Mouse (Mus musculus) megakaryocyte, embryonic 14.5 days (primary cell): ENCODE results near the gene Pth. TPM values are rescaled to one million over a fixed set of nuclear protein-coding genes. Genes with fewer than 3 reads are reported as not detected.

Source experiments
- H3K27me3 ChIP-seq: replicated peaks from 2 replicates; pipeline ENCODE3; 2012; ENCODE audit warnings: inconsistent platforms
- H3K36me3 ChIP-seq: replicated peaks from 2 replicates; pipeline ENCODE3; 2012; ENCODE audit warnings: low read length, inconsistent platforms, mixed read lengths
- H3K4me1 ChIP-seq: 2 replicates; pipeline ENCODE4 v1.6.1; 2012; ENCODE audit warnings: inconsistent platforms
- H3K4me3 ChIP-seq: replicated peaks from 2 replicates; pipeline ENCODE3; 2012; ENCODE audit warnings: moderate library complexity, mild to moderate bottlenecking, inconsistent platforms
- H3K9me3 ChIP-seq: 2 replicates; pipeline ENCODE4 v1.6.1; 2012; ENCODE audit warnings: inconsistent platforms
- FLI1 ChIP-seq: IDR thresholded peaks from 2 replicates; pipeline ENCODE4 v1.6.1; 2012; ENCODE audit warnings: low read length, inconsistent platforms, mixed read lengths
- GATA1 ChIP-seq: IDR thresholded peaks from 3 replicates; pipeline ENCODE4 v1.6.1; 2012; ENCODE audit warnings: mixed read lengths, low read length, inconsistent platforms, borderline replicate concordance
- polyA plus RNA-seq: library from polyadenylated mRNA; stranded (reverse); fragments of >175 nt; gene quantifications from 2 replicates; pipeline ENCODE4 v1.2.3, GENCODE M21; 2012; ENCODE audit warnings: low replicate concordance; ENCODE audit not compliant: insufficient read depth

The Pth gene
- polyA plus RNA-seq, result not detected in 2 replicates

DNA sequence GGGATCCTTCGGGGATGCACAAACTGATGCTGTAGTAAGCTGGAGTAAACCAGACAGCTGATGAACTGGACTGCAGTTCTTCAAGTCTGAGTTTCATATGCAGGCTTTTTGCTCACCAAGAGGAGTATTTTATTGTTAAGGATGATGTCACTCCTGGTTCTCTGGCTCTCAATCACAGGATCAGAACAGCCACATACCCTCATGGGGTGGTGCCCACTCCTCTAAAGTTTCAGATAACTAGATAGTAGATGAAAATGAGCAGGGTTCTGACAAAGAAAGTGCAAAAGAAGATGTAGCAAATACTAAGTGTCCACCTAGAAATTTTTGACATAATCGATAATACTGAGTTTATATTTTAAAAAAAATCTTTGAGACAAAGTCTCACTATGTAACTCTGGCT lies at the start of gene Pth:
Gene Pth (minus strand): TSS at position 101 of the 400 bp plus-strand sequence.
- no peak within 1 kb of the TSS for H3K4me3 ChIP-seq
- H3K9me3 ChIP-seq, result no peaks in the 10 kb centered on the region
- peaks cover 3% of the 10 kb centered on the region for H3K27me3 ChIP-seq
- peaks cover 9% of the 10 kb centered on the region for H3K4me1 ChIP-seq
- H3K36me3 ChIP-seq, result no peaks in the 10 kb centered on the region
- no peak for TF ChIP-seq FLI1
- no peak for TF ChIP-seq GATA1

DNA sequence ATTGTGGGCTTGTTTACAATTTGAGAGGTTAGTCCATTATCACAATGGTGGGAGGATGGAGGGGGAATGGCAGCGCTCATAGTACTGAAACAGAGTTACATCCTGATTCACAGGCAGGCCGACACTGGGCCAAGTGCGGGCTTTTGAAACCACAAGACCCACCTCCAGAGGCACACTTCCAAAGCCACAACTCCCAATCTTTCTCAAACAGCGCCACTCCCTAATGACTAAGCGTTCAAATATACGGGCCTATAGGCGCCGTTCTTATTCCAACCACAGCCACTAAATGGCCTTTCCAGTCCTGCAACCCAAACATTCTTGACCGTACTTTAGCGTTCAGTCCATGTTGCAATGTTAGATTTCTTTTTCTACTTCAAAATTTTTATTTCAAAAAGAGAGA lies 47.9 kb upstream of the Pth start:
- Histone ChIP-seq H3K36me3 (no peaks in the 10 kb centered on the region), H3K27me3 (peaks cover 3% of the 10 kb centered on the region), H3K9me3 (peaks cover 9% of the 10 kb centered on the region), H3K4me3 (no peak overlapping the region), H3K4me1 (peaks cover 3% of the 10 kb centered on the region; the same call in 1 of the 2 replicates)
- TF ChIP-seq GATA1 (no peak), FLI1 (no peak)

DNA sequence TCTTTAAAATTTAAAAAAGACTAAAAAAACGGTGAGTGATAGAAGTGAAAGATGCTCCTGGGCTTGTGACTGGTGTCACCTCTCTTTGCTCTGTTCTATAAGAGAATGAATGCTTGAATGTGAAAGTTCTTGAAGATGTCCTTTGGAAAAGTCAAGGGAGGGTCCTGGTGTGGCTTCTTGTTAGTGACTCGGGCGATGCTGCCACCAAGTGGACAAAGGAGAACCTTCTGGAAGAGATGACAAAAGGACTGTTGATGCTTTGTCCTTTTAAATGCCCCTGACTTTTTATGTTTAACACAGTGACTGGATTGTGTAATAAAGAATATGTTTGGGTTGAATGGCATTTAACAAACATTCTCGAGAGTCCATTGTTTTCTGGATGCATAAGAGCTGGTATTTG lies 45.9 kb upstream of the Pth start:
- Histone ChIP-seq H3K9me3 (no peaks in the 10 kb centered on the region), H3K4me1 (peaks cover 3% of the 10 kb centered on the region; the same call in 1 of the 2 replicates), H3K27me3 (peaks cover 3% of the 10 kb centered on the region), H3K4me3 (no peak overlapping the region), H3K36me3 (no peaks in the 10 kb centered on the region)
- TF ChIP-seq FLI1 (no peak), GATA1 (no peak)

DNA sequence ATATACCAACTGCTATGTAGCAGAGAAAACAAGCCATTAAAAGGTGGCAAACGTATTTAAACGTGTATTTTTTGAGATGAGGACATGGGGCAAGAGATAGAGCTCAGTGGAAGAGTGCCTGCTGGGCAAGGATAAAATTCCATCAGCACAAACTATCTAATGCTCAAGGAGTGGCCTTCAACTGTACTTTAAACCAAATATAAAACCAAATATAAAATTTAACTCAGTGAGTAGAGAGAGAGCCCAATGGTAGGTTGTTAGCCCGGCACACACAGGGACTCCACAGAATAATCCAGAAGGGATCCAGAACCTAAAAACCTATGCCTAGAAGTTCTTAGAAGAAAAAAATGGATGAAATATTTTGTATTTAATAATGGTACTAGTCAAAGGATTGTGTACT lies 45.1 kb upstream of the Pth start:
- TF ChIP-seq GATA1, result no peak
- peaks cover 3% of the 10 kb centered on the region for H3K27me3 ChIP-seq
- no peaks in the 10 kb centered on the region for H3K36me3 ChIP-seq
- H3K4me1 ChIP-seq, result peaks cover 3% of the 10 kb centered on the region; the same call in 1 of the 2 replicates
- no peak overlapping the region for H3K4me3 ChIP-seq
- no peaks in the 10 kb centered on the region for H3K9me3 ChIP-seq

DNA sequence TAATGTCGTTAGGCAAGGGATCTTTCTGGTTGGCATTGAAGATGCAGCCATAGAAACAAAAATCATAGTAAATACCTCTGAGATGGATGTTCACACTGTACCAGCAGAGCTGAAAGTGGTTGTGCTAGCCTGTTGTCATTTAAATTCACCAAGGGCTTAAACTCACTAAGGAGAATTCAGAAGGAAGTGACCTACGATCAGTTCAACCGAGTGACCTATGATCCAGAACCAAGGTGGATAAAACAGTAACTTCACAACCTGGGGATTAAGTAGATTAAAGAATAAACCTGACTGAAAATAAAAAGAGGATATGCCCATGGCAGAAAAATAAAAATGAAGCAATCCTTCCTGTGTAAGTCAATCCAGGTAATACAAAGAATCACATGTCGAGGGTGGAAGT lies 44.5 kb upstream of the Pth start:
- peaks cover 3% of the 10 kb centered on the region for H3K27me3 ChIP-seq
- no peak overlapping the region for H3K4me3 ChIP-seq
- H3K4me1 ChIP-seq, result peaks cover 3% of the 10 kb centered on the region; the same call in 1 of the 2 replicates
- TF ChIP-seq FLI1, result no peak
- TF ChIP-seq GATA1, result no peak
- no peaks in the 10 kb centered on the region for H3K9me3 ChIP-seq
- no peaks in the 10 kb centered on the region for H3K36me3 ChIP-seq

DNA sequence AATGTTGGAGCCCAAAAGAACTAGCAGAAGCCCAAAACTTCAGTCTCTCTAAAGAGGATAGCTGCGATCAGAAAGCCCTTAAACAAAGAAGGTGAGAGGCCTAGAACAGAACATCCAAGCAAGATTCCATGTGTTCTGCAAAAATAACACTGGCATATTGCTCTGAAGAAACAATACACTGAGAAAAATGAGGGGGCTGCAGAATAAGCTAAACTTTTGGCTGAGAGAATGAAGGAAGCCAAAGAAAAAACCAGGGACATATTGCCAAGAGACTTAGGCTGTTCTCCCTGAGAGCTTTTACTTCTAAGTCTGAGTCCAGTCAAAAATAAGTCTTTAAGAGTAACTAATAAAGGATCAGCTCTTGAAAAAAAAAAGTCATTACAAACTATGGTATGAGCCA lies 32.4 kb upstream of the Pth start:
- TF ChIP-seq FLI1, result no peak
- no peak for TF ChIP-seq GATA1
- H3K9me3 ChIP-seq, result no peaks in the 10 kb centered on the region
- H3K4me1 ChIP-seq, result peaks cover 23% of the 10 kb centered on the region
- H3K36me3 ChIP-seq, result no peaks in the 10 kb centered on the region
- no peak overlapping the region for H3K4me3 ChIP-seq
- H3K27me3 ChIP-seq, result peaks cover 2% of the 10 kb centered on the region

DNA sequence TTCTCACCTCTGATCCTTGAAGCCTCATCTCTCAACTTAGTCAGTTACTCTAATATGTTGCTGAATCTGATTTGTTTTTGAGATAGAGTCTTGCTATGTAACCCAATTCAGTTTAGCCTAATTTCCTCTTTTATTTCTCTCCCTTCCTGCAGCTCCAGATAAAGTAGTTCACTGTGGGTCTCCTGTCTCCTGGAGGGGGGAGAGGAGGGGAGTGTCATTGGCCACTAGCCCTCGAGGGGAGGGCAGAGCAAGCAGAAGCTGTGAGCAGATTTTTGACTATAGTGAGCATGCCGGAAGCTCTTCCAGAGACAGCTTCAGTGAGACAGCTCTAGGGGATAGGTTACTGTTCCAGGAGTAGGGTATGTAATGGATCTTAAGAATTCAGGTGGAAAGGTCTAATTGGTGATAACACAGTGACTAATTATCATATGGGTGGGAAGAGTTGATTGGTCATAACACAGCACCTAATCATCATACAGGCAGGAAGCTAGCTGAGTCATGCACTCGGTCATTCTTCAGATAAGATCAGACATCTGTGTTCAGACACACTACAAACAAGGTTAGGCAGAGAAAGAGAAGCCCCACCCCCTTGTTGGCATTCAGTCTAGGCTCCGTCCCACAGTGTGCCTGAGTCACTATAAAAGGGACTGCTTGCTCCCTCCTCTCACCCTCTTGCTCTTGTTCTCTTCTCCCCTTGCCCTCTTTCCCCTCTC lies 30.9 kb upstream of the Pth start:
- Histone ChIP-seq H3K36me3 (no peaks in the 10 kb centered on the region), H3K27me3 (peaks cover 2% of the 10 kb centered on the region), H3K9me3 (no peaks in the 10 kb centered on the region), H3K4me3 (peak overlapping the region; percentile 65), H3K4me1 (peaks cover 23% of the 10 kb centered on the region)
- no peak for TF ChIP-seq FLI1
- TF ChIP-seq GATA1, result no peak

DNA sequence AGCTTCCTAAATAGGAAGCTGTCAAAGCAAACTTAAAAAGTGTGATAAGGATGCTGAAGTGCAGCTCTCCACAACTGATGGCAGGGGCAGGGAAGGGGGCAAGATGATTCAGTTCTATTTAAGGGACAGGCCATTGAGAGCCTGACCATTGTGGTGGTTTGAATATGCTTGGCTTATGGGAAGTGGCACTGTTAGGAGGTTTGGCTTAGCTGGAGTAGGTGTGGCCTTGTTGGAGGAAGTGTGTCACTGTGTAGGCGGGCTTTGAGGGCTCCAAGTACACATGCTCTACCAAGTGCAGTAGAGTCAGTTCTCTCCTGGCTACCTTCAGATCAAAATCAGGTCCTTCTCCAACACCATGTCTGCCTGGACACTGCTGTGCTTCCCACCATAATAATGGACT lies 28.2 kb upstream of the Pth start:
- no peak overlapping the region for H3K4me3 ChIP-seq
- peaks cover 23% of the 10 kb centered on the region for H3K4me1 ChIP-seq
- H3K9me3 ChIP-seq, result no peaks in the 10 kb centered on the region
- H3K36me3 ChIP-seq, result no peaks in the 10 kb centered on the region
- TF ChIP-seq FLI1 (no peak), GATA1 (no peak)
- peaks cover 3% of the 10 kb centered on the region for H3K27me3 ChIP-seq

DNA sequence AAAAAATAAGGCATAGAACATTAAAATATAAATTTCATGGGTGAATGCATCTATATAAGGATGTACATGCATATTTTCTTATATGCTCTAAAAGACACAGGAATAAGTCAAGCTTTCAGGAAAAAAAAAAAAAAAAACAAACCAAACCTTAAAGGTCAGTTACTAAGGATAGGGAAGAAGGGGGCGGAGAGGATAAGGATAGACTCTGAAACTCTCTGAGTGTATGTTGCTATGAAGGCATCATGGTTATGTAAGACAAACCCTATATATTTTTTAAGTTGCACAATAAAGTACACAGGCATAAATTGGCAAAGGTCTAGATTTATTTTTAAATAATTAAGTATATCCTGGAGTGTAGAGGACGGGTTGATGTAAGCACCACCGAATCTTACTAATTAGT lies 26.9 kb upstream of the Pth start:
- Histone ChIP-seq H3K9me3 (no peaks in the 10 kb centered on the region), H3K4me1 (peaks cover 23% of the 10 kb centered on the region), H3K36me3 (no peaks in the 10 kb centered on the region), H3K4me3 (no peak overlapping the region), H3K27me3 (peaks cover 3% of the 10 kb centered on the region)
- no peak for TF ChIP-seq GATA1
- TF ChIP-seq FLI1, result no peak

DNA sequence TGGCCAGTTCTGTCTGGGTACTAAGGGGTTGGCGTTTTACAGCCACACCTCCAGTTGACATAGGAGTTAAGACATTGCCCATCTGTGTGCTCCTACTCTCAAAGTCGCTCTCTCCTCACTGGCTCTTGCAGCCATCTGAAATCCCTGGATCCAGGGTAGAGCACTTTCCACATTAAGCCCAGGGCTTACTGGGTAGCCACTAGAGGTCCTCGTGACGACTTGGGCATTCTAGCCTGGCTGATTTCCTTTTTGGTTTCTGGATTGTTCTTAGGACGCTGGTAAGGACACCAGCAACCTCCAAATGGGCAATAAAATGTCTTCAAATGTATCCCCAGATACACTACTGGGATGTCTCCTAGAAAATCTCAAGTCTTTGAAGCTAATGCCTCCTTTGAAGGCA lies 20.3 kb upstream of the Pth start:
- Histone ChIP-seq H3K27me3 (peaks cover 2% of the 10 kb centered on the region), H3K9me3 (no peaks in the 10 kb centered on the region), H3K36me3 (no peaks in the 10 kb centered on the region), H3K4me1 (no peaks in the 10 kb centered on the region), H3K4me3 (no peak overlapping the region)
- TF ChIP-seq FLI1 (no peak), GATA1 (no peak)

DNA sequence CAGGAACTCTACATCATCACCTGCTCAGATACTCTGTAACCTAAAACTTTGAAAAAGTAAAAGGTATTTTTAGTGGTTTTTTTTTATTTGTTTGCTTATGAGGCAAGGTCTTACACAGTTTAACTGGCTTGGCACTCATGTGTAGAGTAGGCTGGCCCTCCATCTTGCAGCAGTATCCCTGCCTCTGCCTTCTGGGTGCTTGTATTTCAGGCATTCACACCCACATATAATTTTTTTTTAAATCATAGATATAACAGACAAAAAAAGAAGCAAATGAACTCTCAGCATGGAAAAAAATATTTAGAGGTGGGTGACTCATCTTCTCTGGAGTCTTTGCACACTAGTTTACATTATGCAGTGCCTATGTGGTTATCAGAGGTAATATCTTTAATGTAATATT lies 9.7 kb upstream of the Pth start:
- TF ChIP-seq GATA1, result no peak
- no peak for TF ChIP-seq FLI1
- H3K27me3 ChIP-seq, result no peaks in the 10 kb centered on the region
- no peaks in the 10 kb centered on the region for H3K36me3 ChIP-seq
- H3K4me3 ChIP-seq, result no peak overlapping the region
- H3K4me1 ChIP-seq, result no peaks in the 10 kb centered on the region
- H3K9me3 ChIP-seq, result no peaks in the 10 kb centered on the region
